Mouse (Mus musculus) thymus, adult 2 months (tissue): Measurements from ENCODE around the gene Xlr5a.
"Not testable (repeated sequence)": the region's sequence is repeated elsewhere in the genome, so short reads cannot be mapped to it uniquely, and the experiment has no call there.

ENCODE experiments used
- CTCF ChIP-seq: fragments of 200-500 bp; IDR thresholded peaks from 2 replicates; pipeline ENCODE4 v1.5.1; 2012; ENCODE audit warnings: mild to moderate bottlenecking, control low read depth, low read length, moderate library complexity, borderline replicate concordance; ENCODE audit not compliant: control insufficient read depth, poor library complexity, insufficient read depth; ENCODE audit errors: extremely low read depth
- POLR2A ChIP-seq: fragments of 200-500 bp; IDR thresholded peaks from 2 replicates; pipeline ENCODE4 v1.6.1; 2012; ENCODE audit warnings: mild to moderate bottlenecking, low read length, control low read depth, moderate library complexity; ENCODE audit not compliant: control insufficient read depth, poor library complexity, insufficient read depth; ENCODE audit errors: extremely low read depth

- not testable (repeated sequence) for TF ChIP-seq CTCF, POLR2A
Measured at GRCm38 (mm10) chrX:73191934-73192333, 100.8 kb downstream of the Xlr5a start, which contains the start of gene Xlr3b.
